Mouse (Mus musculus) midbrain, postnatal 0 days (tissue): ENCODE results near the gene Glb1l. TPM values are rescaled to one million over a fixed set of nuclear protein-coding genes. Genes with fewer than 3 reads are reported as not detected.

Experiments
- ATAC-seq: fragments of 200-750 bp; cut with Nextera tagmentation; 2 replicates; pipeline ENCODE4 v1.8.0; 2017; ENCODE audit warnings: moderate number of reproducible peaks, mild to moderate bottlenecking, moderate TSS enrichment, moderate library complexity; ENCODE audit not compliant: low FRiP score
- DNase-seq: peaks from one replicate; pipeline ENCODE4 v3.0.0-alpha.2; 2015; ENCODE audit warnings: low spot score
- H3K27ac ChIP-seq: fragments of 300-500 bp; sonication (generic); 2 replicates; pipeline ENCODE4 v1.5.1; 2014; ENCODE audit warnings: low read depth, mild to moderate bottlenecking, low read length, mixed read lengths
- H3K27me3 ChIP-seq: fragments of 300-500 bp; sonication (generic); 2 replicates; pipeline ENCODE4 v1.6.1; 2014; ENCODE audit warnings: low read length, control low read depth, mixed read lengths; ENCODE audit not compliant: insufficient read depth
- H3K36me3 ChIP-seq: fragments of 300-500 bp; sonication (generic); 2 replicates; pipeline ENCODE4 v1.6.1; 2014; ENCODE audit warnings: low read length, control low read depth, mixed read lengths; ENCODE audit not compliant: insufficient read depth
- H3K4me1 ChIP-seq: fragments of 300-500 bp; sonication (generic); 2 replicates; pipeline ENCODE4 v1.6.1; 2014; ENCODE audit warnings: mild to moderate bottlenecking, control low read depth, antibody characterized with exemption, low read length, mixed read lengths; ENCODE audit not compliant: insufficient read depth
- H3K4me2 ChIP-seq: fragments of 300-500 bp; sonication (generic); 2 replicates; pipeline ENCODE4 v1.6.1; 2014; ENCODE audit warnings: low read depth, mild to moderate bottlenecking, low read length, mixed read lengths; ENCODE audit not compliant: poor library complexity, severe bottlenecking
- H3K4me3 ChIP-seq: fragments of 300-500 bp; sonication (generic); 2 replicates; pipeline ENCODE4 v1.5.1; 2014; ENCODE audit warnings: low read depth, mild to moderate bottlenecking, low read length, moderate library complexity
- H3K9ac ChIP-seq: fragments of 300-500 bp; sonication (generic); replicated peaks from 2 replicates; pipeline ENCODE4 v1.6.1; 2014; ENCODE audit warnings: mild to moderate bottlenecking, low read length, moderate library complexity, mixed read lengths; ENCODE audit not compliant: poor library complexity, severe bottlenecking
- H3K9me3 ChIP-seq: fragments of 300-500 bp; sonication (generic); 2 replicates; pipeline ENCODE4 v1.6.1; 2016; ENCODE audit warnings: low read length, control low read depth
- CTCF ChIP-seq: IDR thresholded peaks from 2 replicates; pipeline ENCODE4 v1.5.1; 2016; ENCODE audit warnings: antibody characterized with exemption, mild to moderate bottlenecking
- WGBS: fragments of 180-500 bp; shearing (Covaris S2); extraction: QIAGEN DNeasy Blood & Tissue Kit; methylation state at CpG from one replicate; pipeline ENCODE4 v1.1.7; 2014; 5-methylcytosine and 5-hydroxymethylcytosine counted together
- polyA plus RNA-seq: library from polyadenylated mRNA; unstranded; fragments of >200 nt; fragmentation: Nextera tagmentation; extraction: Ambion mirVana; gene quantifications from 2 replicates; pipeline ENCODE4 v1.2.1, GENCODE M21; 2015
- total RNA-seq: library from RNA; depleted of rRNA; stranded (reverse); fragments of >200 nt; gene quantifications from 2 replicates; pipeline ENCODE4 v1.2.3, GENCODE M21; 2014

Gene Glb1l
- total and polyA plus RNA-seq, 2 experiments from 2014 or later: 18.3 to 18.4 TPM

DNA sequence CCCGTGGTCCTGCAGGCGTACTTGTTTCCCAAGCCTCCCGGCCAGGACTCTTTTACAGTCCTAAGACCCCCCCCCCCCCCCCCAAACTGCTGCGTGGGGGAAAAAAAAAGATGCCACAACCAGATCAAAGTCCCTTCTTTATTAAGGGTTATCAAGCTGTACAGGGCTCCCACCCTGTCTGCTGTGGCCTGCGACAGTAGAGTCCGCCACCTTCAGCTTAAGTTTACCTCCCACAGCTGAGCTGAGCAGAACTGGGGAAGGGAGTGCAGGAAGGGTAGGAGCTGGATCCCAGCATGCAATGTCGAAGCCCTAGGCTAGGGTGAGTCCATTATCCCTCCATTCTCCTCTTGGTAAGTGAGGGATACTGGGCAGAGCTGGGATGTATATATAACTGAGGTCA is 29.9 kb downstream of the Glb1l start:
- H3K4me3 ChIP-seq: peak overlapping the region; percentile 52
- H3K27ac ChIP-seq: no peak overlapping the region
- WGBS: 35% methylated on average over 7 of the region's 7 CpGs
- H3K4me1 ChIP-seq: no peaks in the 10 kb centered on the region
- no peak overlapping the region for H3K9ac ChIP-seq
- no peak for TF ChIP-seq CTCF
- H3K27me3 ChIP-seq: no peaks in the 10 kb centered on the region
- H3K4me2 ChIP-seq: peak overlapping the region; percentile 80
- H3K9me3 ChIP-seq: no peaks in the 10 kb centered on the region
- peaks cover 65% of the 10 kb centered on the region for H3K36me3 ChIP-seq
- DNase-seq: no peak
- ATAC-seq: no peak

DNA sequence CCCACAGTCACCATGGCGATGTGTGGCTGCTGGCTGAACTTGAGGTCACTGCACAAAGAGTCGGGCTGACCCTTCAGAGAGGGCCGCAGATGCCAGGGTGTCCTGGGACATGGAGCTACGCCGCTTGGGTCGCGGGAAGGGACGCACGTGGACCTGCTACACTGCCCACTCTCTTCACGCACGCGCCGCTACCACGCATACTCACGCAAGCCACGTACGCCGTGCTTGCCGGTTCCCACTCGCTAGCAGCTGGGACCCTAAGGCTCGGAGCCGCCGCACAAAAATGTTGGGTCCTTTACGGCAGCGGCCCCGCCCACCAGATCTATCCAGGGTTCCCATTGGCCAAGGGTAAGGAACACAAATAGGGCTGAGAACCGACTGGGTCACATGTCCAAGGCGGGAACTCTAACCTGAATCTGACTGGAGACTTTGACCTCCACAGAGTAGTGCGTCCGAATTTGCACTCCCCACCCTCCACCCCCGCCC is 30.5 kb downstream of the Glb1l start, which contains the start of gene Abcb6:
Gene Abcb6, minus strand, starts transcription at position 288 of the 486 bp plus-strand sequence.
- peaks cover 64% of the 10 kb centered on the region for H3K36me3 ChIP-seq
- H3K4me3 ChIP-seq: peak within 1 kb of the TSS; percentile 52
- no peaks in the 10 kb centered on the region for H3K4me1 ChIP-seq
- TF ChIP-seq CTCF: peak; percentile 18
- peak within 1 kb of the TSS; percentile 61 for H3K9ac ChIP-seq
- WGBS: 0% methylated on average over 31 of the region's 31 CpGs
- no peaks in the 10 kb centered on the region for H3K27me3 ChIP-seq
- H3K9me3 ChIP-seq: no peaks in the 10 kb centered on the region
- DNase-seq (peak; percentile 96), ATAC-seq (peak; percentile 93)
- H3K4me2 ChIP-seq: peak within 1 kb of the TSS; percentile 80
- H3K27ac ChIP-seq: 0 out of 2 replicates have a peak within 1 kb of the TSS, but pooled peaks have one; percentile 8

DNA sequence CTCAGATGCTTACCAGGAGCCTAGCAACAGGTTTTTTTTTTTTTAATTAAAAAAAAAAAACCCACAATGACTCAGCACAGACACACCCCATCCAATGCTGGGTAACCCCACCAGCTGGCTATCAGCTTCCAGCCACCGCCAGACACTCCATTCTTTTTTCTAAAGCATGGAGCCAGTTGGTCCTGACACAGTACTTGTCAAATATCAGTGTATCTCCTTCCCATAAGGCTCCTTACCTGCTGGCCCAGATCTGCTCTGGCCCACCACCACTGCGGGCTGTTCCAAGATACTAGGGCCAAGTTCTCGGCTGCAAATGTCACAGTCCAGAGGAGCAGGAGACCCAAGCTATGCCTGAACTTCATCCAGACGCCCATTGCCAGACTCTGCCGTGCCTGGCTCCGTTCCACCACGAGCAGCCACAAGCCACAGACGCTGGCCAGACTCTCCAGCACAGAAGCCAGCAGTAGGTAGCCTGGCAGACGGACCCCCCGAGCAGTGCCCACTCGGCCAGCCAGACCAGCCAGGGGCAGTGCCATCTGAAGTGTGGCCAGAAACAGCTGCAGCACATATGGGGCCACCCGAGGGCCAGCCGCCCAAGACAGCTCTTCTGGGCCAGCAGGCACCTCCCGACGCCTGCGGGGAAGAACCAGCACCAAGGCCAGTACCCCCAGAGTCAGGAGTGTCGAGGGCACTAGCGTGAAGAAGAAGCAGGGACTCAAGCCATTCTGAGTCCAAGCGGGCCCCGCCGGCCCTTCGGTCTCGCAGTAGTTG is 31.1 kb downstream of the Glb1l start:
- peaks cover 64% of the 10 kb centered on the region for H3K36me3 ChIP-seq
- WGBS: 7% methylated on average over 23 of the region's 23 CpGs

DNA sequence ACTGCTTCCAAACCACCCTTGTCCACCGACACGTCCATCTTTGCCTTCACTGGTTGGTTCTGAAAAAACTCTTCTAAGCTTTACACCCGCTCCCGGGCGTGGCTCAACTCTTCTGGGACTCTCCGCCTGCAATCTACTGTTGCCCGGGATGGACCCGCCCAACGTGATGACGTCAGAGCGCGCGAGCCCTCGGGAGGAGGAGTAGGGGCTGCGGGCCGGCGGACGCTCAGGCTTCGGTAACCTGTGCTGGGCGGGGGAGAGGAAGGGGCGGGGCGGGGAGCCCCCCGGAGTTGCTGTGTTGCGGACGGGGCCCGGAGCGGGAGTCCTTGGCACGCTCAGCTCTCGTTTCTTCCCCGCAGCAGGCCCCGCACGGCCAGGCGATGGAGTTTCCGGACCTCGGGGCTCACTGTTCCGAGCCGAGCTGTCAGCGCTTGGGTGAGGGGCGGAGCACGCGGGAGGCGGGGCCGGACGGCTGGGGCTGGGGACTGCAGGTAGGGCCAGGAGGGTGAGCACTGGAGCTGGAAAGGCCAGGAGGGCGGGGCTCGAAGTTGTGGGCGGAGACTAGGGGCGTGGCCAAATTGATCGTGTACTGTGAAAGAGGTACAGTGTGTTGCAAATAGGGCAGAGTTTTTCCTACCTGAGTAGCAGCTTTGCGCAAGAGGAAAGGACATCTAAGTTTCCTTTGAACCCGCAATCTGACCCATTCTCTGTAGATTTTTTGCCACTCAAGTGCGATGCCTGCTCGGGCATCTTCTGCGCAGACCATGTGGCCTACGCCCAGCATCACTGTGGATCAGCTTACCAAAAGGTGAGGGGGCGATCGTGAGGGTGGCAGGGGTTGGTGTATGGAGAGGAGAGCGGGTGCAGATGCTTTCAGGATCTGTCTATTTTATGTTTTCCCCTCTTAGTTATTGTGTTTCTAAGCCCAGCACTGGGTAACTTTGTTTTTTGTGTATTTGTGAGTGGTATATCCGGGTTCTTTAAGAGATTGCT is 41.8 kb downstream of the Glb1l start, which contains the start of gene Zfand2b:
Gene Zfand2b, plus strand, starts transcription at position 175 of the 993 bp plus-strand sequence.
- peak within 1 kb of the TSS; percentile 78 for H3K4me3 ChIP-seq
- H3K27me3 ChIP-seq: no peaks in the 10 kb centered on the region
- 0 out of 2 replicates have a peak, but pooled peaks cover 2% of the 10 kb centered on the region for H3K4me1 ChIP-seq
- peak within 1 kb of the TSS; percentile 80 for H3K27ac ChIP-seq
- H3K36me3 ChIP-seq: peaks cover 30% of the 10 kb centered on the region
- peak within 1 kb of the TSS; percentile 58 for H3K4me2 ChIP-seq
- no peaks in the 10 kb centered on the region for H3K9me3 ChIP-seq
- WGBS: 1% methylated on average over 55 of the region's 59 CpGs
- peak within 1 kb of the TSS; percentile 66 for H3K9ac ChIP-seq
- 0 out of 2 replicates have a peak, but pooled peaks have one; percentile 5 for TF ChIP-seq CTCF
- DNase-seq: peak; percentile 94
- ATAC-seq: peak; percentile 96

More for the DNA sequence above, 31.1 kb downstream of the Glb1l start:
- DNase-seq (peak; percentile 78), ATAC-seq (peak; percentile 35)
- no peak for TF ChIP-seq CTCF
- H3K4me3 ChIP-seq: peak overlapping the region; percentile 52
- peak overlapping the region; percentile 61 for H3K9ac ChIP-seq
- no peaks in the 10 kb centered on the region for H3K4me1 ChIP-seq
- H3K27ac ChIP-seq: 0 out of 2 replicates have a peak overlapping the region, but pooled peaks have one; percentile 8
- H3K4me2 ChIP-seq: peak overlapping the region; percentile 80
- H3K9me3 ChIP-seq: no peaks in the 10 kb centered on the region
- H3K27me3 ChIP-seq: no peaks in the 10 kb centered on the region

DNA sequence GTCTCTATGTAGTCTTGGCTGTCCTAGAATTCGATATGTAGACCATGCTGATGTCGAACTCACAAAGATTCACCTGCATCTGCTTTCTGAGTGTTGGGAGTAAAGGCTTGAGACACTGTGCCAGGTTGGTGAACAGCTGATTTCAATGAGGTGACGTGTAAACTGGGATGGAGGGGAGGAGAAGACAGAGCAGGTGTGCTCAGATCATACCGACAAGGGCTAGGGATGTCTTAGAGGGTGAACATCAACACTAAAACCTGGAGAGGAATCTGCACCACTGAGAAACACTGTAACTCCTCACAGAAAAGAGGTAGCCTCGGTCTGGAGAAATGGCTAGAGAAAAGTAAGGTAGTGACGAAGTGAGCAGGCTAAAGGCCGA is 42.5 kb downstream of the Glb1l start:
- Histone ChIP-seq H3K4me1 (0 out of 2 replicates have a peak, but pooled peaks cover 2% of the 10 kb centered on the region), H3K27ac (peak overlapping the region; percentile 80; the same call in 1 of the 2 replicates), H3K9ac (peak overlapping the region; percentile 66), H3K9me3 (no peaks in the 10 kb centered on the region), H3K27me3 (no peaks in the 10 kb centered on the region), H3K4me2 (peak overlapping the region; percentile 58), H3K4me3 (peak overlapping the region; percentile 78), H3K36me3 (peaks cover 23% of the 10 kb centered on the region)
- DNase-seq: no peak
- ATAC-seq: peak; percentile 67
- 7% methylated on average over 7 of the region's 7 CpGs for WGBS
- TF ChIP-seq CTCF: no peak
